Mouse (Mus musculus): Measurements from ENCODE around the gene Scrt2. TPM values are rescaled to one million over a fixed set of nuclear protein-coding genes. Genes with fewer than 3 reads are reported as not detected.

The Scrt2 gene
- polyA plus RNA-seq, 1 experiment from 2014 or later = 0.06 TPM

- 8% methylated on average over 7 of the region's 7 CpGs for WGBS
- no peak overlapping the region for H3K27ac ChIP-seq (ENCODE audit: low read length)
- no peaks in the 10 kb centered on the region for H3K9me3 ChIP-seq (replicated peaks; ENCODE audit: control insufficient read depth, low read length)
- peak; percentile 75 for ATAC-seq (ENCODE audit: insufficient read depth, low FRiP score)
- H3K4me2 ChIP-seq (ENCODE audit: low read depth, low read length) = no peak overlapping the region
- H3K4me3 ChIP-seq (replicated peaks; ENCODE audit: low read length) = no peak overlapping the region
- peaks cover 6% of the 10 kb centered on the region; the same call in 1 of the 2 replicates for H3K4me1 ChIP-seq (ENCODE audit: control insufficient read depth, insufficient read depth, low read length)
- no peak overlapping the region for H3K9ac ChIP-seq (ENCODE audit: low read length)
- H3K36me3 ChIP-seq (ENCODE audit: control insufficient read depth, insufficient read depth, low read length) = no peaks in the 10 kb centered on the region
- no peaks in the 10 kb centered on the region for H3K27me3 ChIP-seq (ENCODE audit: control insufficient read depth, insufficient read depth, low read length)
Observed at GRCm38 (mm10) chr2:152111920-152112319, 30.6 kb downstream of the Scrt2 start.

DNA sequence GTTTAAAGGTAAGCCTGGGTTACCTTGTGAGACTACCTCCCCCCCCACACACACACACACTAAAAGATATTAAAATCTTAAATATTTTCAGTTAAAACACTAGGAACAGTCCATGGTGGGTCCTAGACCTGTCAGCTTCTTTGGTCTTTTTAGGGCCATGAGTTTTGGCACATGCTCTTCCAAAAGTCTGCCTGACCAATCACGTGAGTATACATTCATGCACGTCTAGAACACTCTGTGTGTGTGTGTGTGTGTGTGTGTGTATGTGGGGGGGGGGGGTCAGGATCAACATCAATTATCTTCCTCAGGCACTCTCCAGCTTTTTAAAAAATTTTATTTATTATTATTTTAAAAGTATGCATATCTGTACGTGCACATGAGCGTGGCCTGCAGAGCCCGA, 31.2 kb downstream of the Scrt2 start:
- H3K4me2 ChIP-seq (ENCODE audit: low read depth, low read length) = no peak overlapping the region
- H3K27me3 ChIP-seq (ENCODE audit: control insufficient read depth, insufficient read depth, low read length) = no peaks in the 10 kb centered on the region
- H3K27ac ChIP-seq (ENCODE audit: low read length) = no peak overlapping the region
- no peak overlapping the region for H3K9ac ChIP-seq (ENCODE audit: low read length)
- 88% methylated on average over 5 of the region's 5 CpGs for WGBS
- ATAC-seq (ENCODE audit: insufficient read depth, low FRiP score) = no peak
- H3K36me3 ChIP-seq (ENCODE audit: control insufficient read depth, insufficient read depth, low read length) = no peaks in the 10 kb centered on the region
- peaks cover 6% of the 10 kb centered on the region; the same call in 1 of the 2 replicates for H3K4me1 ChIP-seq (ENCODE audit: control insufficient read depth, insufficient read depth, low read length)
- no peaks in the 10 kb centered on the region for H3K9me3 ChIP-seq (replicated peaks; ENCODE audit: control insufficient read depth, low read length)
- no peak overlapping the region for H3K4me3 ChIP-seq (replicated peaks; ENCODE audit: low read length)

- peaks cover 6% of the 10 kb centered on the region; the same call in 1 of the 2 replicates for H3K4me1 ChIP-seq (ENCODE audit: control insufficient read depth, insufficient read depth, low read length)
- H3K9me3 ChIP-seq (replicated peaks; ENCODE audit: control insufficient read depth, low read length) = no peaks in the 10 kb centered on the region
- 71% methylated on average over 10 of the region's 10 CpGs for WGBS
- H3K4me3 ChIP-seq (replicated peaks; ENCODE audit: low read length) = no peak overlapping the region
- no peak overlapping the region for H3K27ac ChIP-seq (ENCODE audit: low read length)
- H3K9ac ChIP-seq (ENCODE audit: low read length) = no peak overlapping the region
- no peak overlapping the region for H3K4me2 ChIP-seq (ENCODE audit: low read depth, low read length)
- H3K36me3 ChIP-seq (ENCODE audit: control insufficient read depth, insufficient read depth, low read length) = no peaks in the 10 kb centered on the region
- no peak for ATAC-seq (ENCODE audit: insufficient read depth, low FRiP score)
- H3K27me3 ChIP-seq (ENCODE audit: control insufficient read depth, insufficient read depth, low read length) = no peaks in the 10 kb centered on the region
Observed at GRCm38 (mm10) chr2:152112970-152113369, 31.6 kb downstream of the Scrt2 start.

- Histone ChIP-seq H3K36me3 (ENCODE audit: control insufficient read depth, insufficient read depth, low read length) (no peaks in the 10 kb centered on the region), H3K4me2 (ENCODE audit: low read depth, low read length) (peak overlapping the region; percentile 45), H3K27me3 (ENCODE audit: control insufficient read depth, insufficient read depth, low read length) (no peaks in the 10 kb centered on the region), H3K27ac (ENCODE audit: low read length) (no peak overlapping the region), H3K4me3 (replicated peaks; ENCODE audit: low read length) (peak overlapping the region; percentile 25), H3K9ac (ENCODE audit: low read length) (peak overlapping the region; percentile 46; the same call in 1 of the 2 replicates), H3K4me1 (ENCODE audit: control insufficient read depth, insufficient read depth, low read length) (peaks cover 6% of the 10 kb centered on the region; the same call in 1 of the 2 replicates), H3K9me3 (replicated peaks; ENCODE audit: control insufficient read depth, low read length) (no peaks in the 10 kb centered on the region)
- 14% methylated on average over 36 of the region's 36 CpGs for WGBS
- ATAC-seq (ENCODE audit: insufficient read depth, low FRiP score) = no peak
Observed at GRCm38 (mm10) chr2:152114057-152114975, 33.0 kb downstream of the Scrt2 start.

DNA sequence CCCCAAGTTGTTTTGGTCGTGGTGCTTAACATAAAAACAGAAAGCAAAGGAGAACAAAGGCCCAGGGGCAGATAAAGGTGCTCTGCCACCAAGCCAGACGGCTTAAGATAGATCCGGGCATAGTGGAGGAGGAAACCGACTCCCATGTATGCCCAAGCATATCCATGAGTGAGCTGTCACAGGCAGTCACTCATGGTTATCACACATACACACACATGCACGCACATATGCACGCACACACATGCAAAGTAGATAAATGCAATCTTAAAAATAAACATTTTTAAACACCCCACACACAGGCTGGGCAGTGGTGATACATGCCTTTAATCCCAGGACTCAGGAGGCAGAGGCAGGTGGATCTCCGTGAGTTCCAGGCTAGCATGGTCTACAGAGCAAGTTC, 36.4 kb downstream of the Scrt2 start:
- Histone ChIP-seq H3K4me1 (ENCODE audit: control insufficient read depth, insufficient read depth, low read length) (peaks cover 6% of the 10 kb centered on the region; the same call in 1 of the 2 replicates), H3K4me3 (replicated peaks; ENCODE audit: low read length) (no peak overlapping the region)

GRCm38 (mm10) chr2:152119228-152119865, 38.0 kb downstream of the Scrt2 start:
- Histone ChIP-seq H3K27ac (ENCODE audit: low read length) (no peak overlapping the region), H3K4me2 (ENCODE audit: low read depth, low read length) (no peak overlapping the region), H3K4me1 (ENCODE audit: control insufficient read depth, insufficient read depth, low read length) (peaks cover 5% of the 10 kb centered on the region; the same call in 1 of the 2 replicates), H3K36me3 (ENCODE audit: control insufficient read depth, insufficient read depth, low read length) (no peaks in the 10 kb centered on the region), H3K4me3 (replicated peaks; ENCODE audit: low read length) (no peak overlapping the region), H3K9ac (ENCODE audit: low read length) (no peak overlapping the region), H3K27me3 (ENCODE audit: control insufficient read depth, insufficient read depth, low read length) (no peaks in the 10 kb centered on the region), H3K9me3 (replicated peaks; ENCODE audit: control insufficient read depth, low read length) (no peaks in the 10 kb centered on the region)
- ATAC-seq (ENCODE audit: insufficient read depth, low FRiP score) = no peak
- 55% methylated on average over 6 of the region's 6 CpGs for WGBS

More for the DNA sequence above, 36.4 kb downstream of the Scrt2 start:
- H3K9ac ChIP-seq (ENCODE audit: low read length) = no peak overlapping the region
- no peak overlapping the region for H3K4me2 ChIP-seq (ENCODE audit: low read depth, low read length)
- 75% methylated on average over 7 of the region's 7 CpGs for WGBS
- no peaks in the 10 kb centered on the region for H3K27me3 ChIP-seq (ENCODE audit: control insufficient read depth, insufficient read depth, low read length)
- H3K36me3 ChIP-seq (ENCODE audit: control insufficient read depth, insufficient read depth, low read length) = no peaks in the 10 kb centered on the region
- no peak overlapping the region for H3K27ac ChIP-seq (ENCODE audit: low read length)
- H3K9me3 ChIP-seq (replicated peaks; ENCODE audit: control insufficient read depth, low read length) = no peaks in the 10 kb centered on the region
- no peak for ATAC-seq (ENCODE audit: insufficient read depth, low FRiP score)

GRCm38 (mm10) chr2:152122896-152123295, 41.6 kb downstream of the Scrt2 start:
- 55% methylated on average over 9 of the region's 9 CpGs for WGBS

GRCm38 (mm10) chr2:152128597-152128996, 47.3 kb downstream of the Scrt2 start:
- H3K27ac ChIP-seq (ENCODE audit: low read length) = no peak overlapping the region
- no peaks in the 10 kb centered on the region for H3K27me3 ChIP-seq (ENCODE audit: control insufficient read depth, insufficient read depth, low read length)
- H3K4me2 ChIP-seq (ENCODE audit: low read depth, low read length) = no peak overlapping the region
- H3K9me3 ChIP-seq (replicated peaks; ENCODE audit: control insufficient read depth, low read length) = no peaks in the 10 kb centered on the region
- ATAC-seq (ENCODE audit: insufficient read depth, low FRiP score) = no peak
- H3K4me1 ChIP-seq (ENCODE audit: control insufficient read depth, insufficient read depth, low read length) = no peaks in the 10 kb centered on the region
- H3K36me3 ChIP-seq (ENCODE audit: control insufficient read depth, insufficient read depth, low read length) = no peaks in the 10 kb centered on the region
- H3K9ac ChIP-seq (ENCODE audit: low read length) = no peak overlapping the region
- WGBS = 46% methylated on average over 2 of the region's 2 CpGs
- no peak overlapping the region for H3K4me3 ChIP-seq (replicated peaks; ENCODE audit: low read length)

More at GRCm38 (mm10) chr2:152122896-152123295, 41.6 kb downstream of the Scrt2 start:
- Histone ChIP-seq H3K9me3 (replicated peaks; ENCODE audit: control insufficient read depth, low read length) (no peaks in the 10 kb centered on the region), H3K9ac (ENCODE audit: low read length) (no peak overlapping the region), H3K4me3 (replicated peaks; ENCODE audit: low read length) (no peak overlapping the region), H3K4me1 (ENCODE audit: control insufficient read depth, insufficient read depth, low read length) (no peaks in the 10 kb centered on the region), H3K36me3 (ENCODE audit: control insufficient read depth, insufficient read depth, low read length) (no peaks in the 10 kb centered on the region), H3K27ac (ENCODE audit: low read length) (no peak overlapping the region), H3K4me2 (ENCODE audit: low read depth, low read length) (no peak overlapping the region), H3K27me3 (ENCODE audit: control insufficient read depth, insufficient read depth, low read length) (no peaks in the 10 kb centered on the region)
- ATAC-seq (ENCODE audit: insufficient read depth, low FRiP score) = no peak

GRCm38 (mm10) chr2:152129778-152130177, 48.4 kb downstream of the Scrt2 start:
- Histone ChIP-seq H3K9ac (ENCODE audit: low read length) (no peak overlapping the region), H3K4me3 (replicated peaks; ENCODE audit: low read length) (no peak overlapping the region), H3K4me2 (ENCODE audit: low read depth, low read length) (no peak overlapping the region), H3K4me1 (ENCODE audit: control insufficient read depth, insufficient read depth, low read length) (no peaks in the 10 kb centered on the region), H3K9me3 (replicated peaks; ENCODE audit: control insufficient read depth, low read length) (no peaks in the 10 kb centered on the region), H3K27me3 (ENCODE audit: control insufficient read depth, insufficient read depth, low read length) (no peaks in the 10 kb centered on the region), H3K36me3 (ENCODE audit: control insufficient read depth, insufficient read depth, low read length) (no peaks in the 10 kb centered on the region), H3K27ac (ENCODE audit: low read length) (no peak overlapping the region)
- WGBS = 73% methylated on average over 3 of the region's 3 CpGs
- ATAC-seq (ENCODE audit: insufficient read depth, low FRiP score) = no peak
